Mouse (Mus musculus) ES-E14 (cell line): ENCODE results near the gene Rnasek. TPM values are rescaled to one million over a fixed set of nuclear protein-coding genes. Genes with fewer than 3 reads are reported as not detected.

ENCODE experiments used
- DNase-seq: peaks from one replicate; pipeline ENCODE4 v3.0.0-alpha.2; 2013; ENCODE audit warnings: low read depth, low spot score
- H3K27ac ChIP-seq: 2 replicates; pipeline ENCODE4 v1.5.1; 2012; ENCODE audit warnings: low read depth, mild to moderate bottlenecking, low read length, moderate library complexity, mixed read lengths; ENCODE audit not compliant: poor library complexity, insufficient read depth, severe bottlenecking
- H3K36me3 ChIP-seq: 2 replicates; pipeline ENCODE4 v1.6.1; 2012; ENCODE audit warnings: mild to moderate bottlenecking, low read length, moderate library complexity, mixed read lengths; ENCODE audit not compliant: control insufficient read depth, poor library complexity, insufficient read depth, severe bottlenecking
- H3K4me1 ChIP-seq, 2 experiments: fragments of 150-350 bp in 1 of 2; sonication (generic) in 1 of 2; 2 replicates each; pipeline ENCODE4 v1.6.1; 2012; ENCODE audit warnings: low read length in 2 of 2, mild to moderate bottlenecking in 1 of 2, mixed read lengths in 1 of 2; ENCODE audit not compliant: control insufficient read depth in 2 of 2, insufficient read depth in 2 of 2, poor library complexity in 1 of 2
- H3K4me3 ChIP-seq, 2 experiments: fragments of 150-350 bp in 1 of 2; sonication (generic) in 1 of 2; 2 replicates each; pipeline ENCODE4 v1.5.1; 2012; ENCODE audit warnings: low read length in 2 of 2, low read depth in 1 of 2, mild to moderate bottlenecking in 1 of 2, mixed read lengths in 1 of 2; ENCODE audit not compliant: insufficient read depth in 1 of 2, poor library complexity in 1 of 2, severe bottlenecking in 1 of 2
- H3K9ac ChIP-seq: 2 replicates; pipeline ENCODE4 v1.6.1; 2012; ENCODE audit warnings: low read depth, mild to moderate bottlenecking, low read length, mixed read lengths; ENCODE audit not compliant: poor library complexity, insufficient read depth, severe bottlenecking
- H3K9me3 ChIP-seq: fragments of 150-350 bp; sonication (generic); 2 replicates; pipeline ENCODE4 v1.6.1; 2012; ENCODE audit warnings: low read depth, mild to moderate bottlenecking, low read length; ENCODE audit not compliant: control insufficient read depth, insufficient read depth
- CHD2 ChIP-seq: IDR thresholded peaks from 2 replicates; pipeline ENCODE4 v1.6.1; 2014; ENCODE audit warnings: mild to moderate bottlenecking, low read depth, low read length, inconsistent platforms
- HCFC1 ChIP-seq: IDR thresholded peaks from 2 replicates; pipeline ENCODE4 v1.6.1; 2012; ENCODE audit warnings: low read length, inconsistent platforms, borderline replicate concordance; ENCODE audit not compliant: insufficient read depth
- MAFK ChIP-seq: IDR thresholded peaks from 2 replicates; pipeline ENCODE4 v1.6.1; 2014; ENCODE audit warnings: mild to moderate bottlenecking, low read depth, low read length, inconsistent platforms; ENCODE audit not compliant: insufficient read depth
- ZC3H11A ChIP-seq: IDR thresholded peaks from 2 replicates; pipeline ENCODE4 v1.6.1; 2012; ENCODE audit warnings: low read depth, mild to moderate bottlenecking, inconsistent platforms, low read length, borderline replicate concordance
- ZNF384 ChIP-seq: IDR thresholded peaks from 2 replicates; pipeline ENCODE4 v1.6.1; 2012; ENCODE audit warnings: low read depth, low read length, inconsistent platforms
- in situ Hi-C, 2 experiments: fragments of 600-800 bp; cut with MboI; formaldehyde crosslinking; loops; one replicate each; pipeline ENCODE4 v1.15.1; 2025; ENCODE audit warnings: low sequenced_read_pairs in 2 of 2, inconsistent platforms in 1 of 2; ENCODE audit not compliant: unreplicated experiment in 2 of 2
- total RNA-seq: library from RNA; depleted of rRNA; stranded (reverse); fragments of 300-350 nt; gene quantifications from 2 replicates; pipeline ENCODE4 v1.2.3, GENCODE M21; 2012

Rnasek gene
- total RNA-seq, 1 experiment: 66.0 TPM

DNA sequence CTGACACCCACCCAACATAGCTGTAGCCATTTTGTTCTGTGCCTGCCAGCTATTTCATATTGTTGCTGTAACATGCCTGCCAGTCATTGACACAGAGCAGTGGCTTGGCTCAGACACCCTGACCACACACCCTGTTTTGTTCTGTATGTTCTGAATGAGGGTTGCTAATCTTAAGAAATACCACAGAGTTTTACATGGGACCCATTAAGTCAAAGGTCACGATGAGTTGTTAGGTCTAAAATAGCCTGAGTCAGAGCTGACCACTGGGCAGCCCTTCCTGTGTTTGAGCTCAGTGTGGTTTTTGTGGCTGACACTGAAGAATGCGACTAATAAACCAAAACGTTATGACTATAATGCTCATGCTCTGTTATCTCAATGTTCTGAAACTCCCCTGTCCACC is 41.3 kb downstream of the Rnasek start:
- TF ChIP-seq CHD2 (no peak), MAFK (no peak), HCFC1 (no peak), ZNF384 (no peak), ZC3H11A (no peak)
- Histone ChIP-seq H3K9me3 (no peaks in the 10 kb centered on the region), H3K36me3 (no peaks in the 10 kb centered on the region), H3K4me3 (no peak overlapping the region), H3K27ac (no peak overlapping the region), H3K4me1 (0 out of 4 replicates have a peak, but pooled peaks cover 0 to 5% of the 10 kb centered on the region in 2 experiments), H3K9ac (no peak overlapping the region)
- in situ Hi-C loops: no loop called here
- no peak for DNase-seq

DNA sequence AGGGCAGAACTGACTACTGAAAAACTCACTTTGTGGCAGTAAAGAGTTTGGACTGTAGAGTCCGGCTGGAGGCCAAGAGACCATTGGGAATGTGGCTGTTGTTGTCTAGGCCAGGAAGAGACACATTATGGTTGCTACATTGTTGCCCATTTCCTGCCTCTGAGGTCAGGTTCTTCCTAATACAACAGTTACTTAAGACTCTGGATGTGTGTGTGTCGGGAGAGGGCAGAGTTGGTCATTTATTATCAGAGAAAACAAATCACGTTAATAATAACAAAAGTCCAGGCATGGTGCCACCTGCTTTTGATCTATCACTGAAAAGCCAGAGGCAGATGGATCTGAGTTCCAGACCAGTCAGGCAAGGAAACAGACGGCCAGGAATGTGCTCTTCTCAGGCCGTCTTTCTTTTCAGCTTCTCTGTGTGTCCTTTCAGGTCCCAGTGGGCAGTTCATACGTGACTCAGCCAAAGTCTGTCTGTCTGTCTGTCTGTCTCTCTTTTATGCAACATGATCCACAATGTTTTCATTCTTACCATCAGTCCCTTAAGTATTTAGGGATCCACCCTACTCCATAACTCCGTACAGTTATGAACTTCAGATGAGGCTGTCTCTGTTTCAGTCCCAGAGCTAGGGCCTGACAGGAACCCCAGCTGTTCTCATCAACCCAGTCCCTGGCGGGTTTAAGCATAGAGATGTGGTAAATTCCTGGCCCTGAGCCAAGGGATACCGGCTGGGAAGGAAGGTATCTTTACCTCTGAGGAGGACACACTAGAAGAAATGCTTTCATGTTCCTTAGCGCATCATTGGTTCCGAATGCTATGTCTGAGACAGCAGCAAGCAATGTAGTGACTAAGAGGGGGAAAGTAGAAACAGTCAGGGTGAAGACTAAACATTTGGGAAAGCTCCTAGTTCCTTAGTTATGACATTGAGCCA is 46.0 kb downstream of the Rnasek start:
- in situ Hi-C loops: no loop called here

GRCm38 (mm10) chr11:70192157-70192556 is 47.5 kb downstream of the Rnasek start:
- Histone ChIP-seq H3K27ac (no peak overlapping the region), H3K9ac (no peak overlapping the region), H3K9me3 (no peaks in the 10 kb centered on the region), H3K4me3 (no peak overlapping the region), H3K4me1 (peaks cover 0 to 3% of the 10 kb centered on the region in 2 experiments; a peak in 2 of 4 replicates), H3K36me3 (no peaks in the 10 kb centered on the region)
- TF ChIP-seq ZC3H11A (no peak), HCFC1 (no peak), CHD2 (no peak), ZNF384 (no peak), MAFK (no peak)
- no peak for DNase-seq
- in situ Hi-C loops: no loop called here

More for the DNA sequence above, 46.0 kb downstream of the Rnasek start:
- no peaks in the 10 kb centered on the region for H3K9me3 ChIP-seq
- TF ChIP-seq CHD2 (no peak), ZC3H11A (no peak), MAFK (no peak)
- peaks cover 0 to 3% of the 10 kb centered on the region in 2 experiments; a peak in 2 of 4 replicates for H3K4me1 ChIP-seq
- DNase-seq: no peak
- H3K4me3 ChIP-seq: no peak overlapping the region
- H3K36me3 ChIP-seq: no peaks in the 10 kb centered on the region
- no peak overlapping the region for H3K27ac ChIP-seq
- H3K9ac ChIP-seq: no peak overlapping the region

GRCm38 (mm10) chr11:70191188-70191587 is 48.5 kb downstream of the Rnasek start:
- no peak for DNase-seq
- H3K9ac ChIP-seq: no peak overlapping the region
- no peak overlapping the region for H3K4me3 ChIP-seq
- H3K36me3 ChIP-seq: no peaks in the 10 kb centered on the region
- TF ChIP-seq MAFK (no peak), ZNF384 (no peak), ZC3H11A (no peak), CHD2 (no peak), HCFC1 (no peak)
- no peak overlapping the region for H3K27ac ChIP-seq
- H3K4me1 ChIP-seq: peaks cover 0 to 3% of the 10 kb centered on the region in 2 experiments; a peak in 2 of 4 replicates
- H3K9me3 ChIP-seq: no peaks in the 10 kb centered on the region
- in situ Hi-C loops: no loop called here
